8 mouse cellular contexts compared by ENCODE assay signal in genomic region chr15:83209719-83210118, GRCm38 (mm10). TPM values are rescaled to one million over a fixed set of nuclear protein-coding genes. Genes with fewer than 3 reads are reported as not detected.
A peak's percentile ranks its signal among the peaks of the same experiment; 100 is the strongest.
DNase-seq lines count a peak whose midpoint lies in the region; ATAC-seq lines count a peak whose summit lies in the region.

No protein-coding gene starts in this region.

- peak overlapping the region; percentile 49; the same call in 1 of the 2 replicates for H3K9ac ChIP-seq in heart, embryonic 12.5 days
- peak overlapping the region; percentile 29; the same call in 1 of the 2 replicates for H3K9ac ChIP-seq in embryonic facial prominence, embryonic 11.5 days (replicated peaks; ENCODE audit: low read length)
- 0 out of 2 replicates have a peak overlapping the region, but pooled peaks have one; percentile 26 for H3K9ac ChIP-seq in hindbrain, embryonic 14.5 days
- H3K9ac ChIP-seq in midbrain, embryonic 13.5 days (replicated peaks) = no peak overlapping the region; the same call in 1 of the 2 replicates

- WGBS in heart, embryonic 12.5 days = 11% methylated on average over 10 of the region's 10 CpGs
- 11% methylated on average over 10 of the region's 10 CpGs for WGBS in embryonic facial prominence, embryonic 11.5 days
- WGBS in hindbrain, embryonic 14.5 days = 19% methylated on average over 10 of the region's 10 CpGs
- WGBS in midbrain, embryonic 13.5 days = 19% methylated on average over 10 of the region's 10 CpGs

- ATAC-seq in heart, embryonic 12.5 days (ENCODE audit: insufficient number of reproducible peaks, low FRiP score) = no peak
- ATAC-seq in embryonic facial prominence, embryonic 11.5 days (replicated peaks; ENCODE audit: insufficient number of reproducible peaks, low FRiP score, low TSS enrichment, low read depth) = no peak
- ATAC-seq in hindbrain, embryonic 14.5 days (ENCODE audit: low FRiP score) = no peak
- no peak for ATAC-seq in midbrain, embryonic 13.5 days
- ATAC-seq in granulocyte monocyte progenitor cell, adult 5-6 weeks (replicated peaks; ENCODE audit: poor library complexity, severe bottlenecking) = no peak

- H3K4me2 ChIP-seq in heart, embryonic 12.5 days = peak overlapping the region; percentile 59
- peak overlapping the region; percentile 49 for H3K4me2 ChIP-seq in embryonic facial prominence, embryonic 11.5 days (ENCODE audit: low read depth, low read length)
- peak overlapping the region; percentile 43 for H3K4me2 ChIP-seq in hindbrain, embryonic 14.5 days (replicated peaks)
- H3K4me2 ChIP-seq in midbrain, embryonic 13.5 days (replicated peaks) = peak overlapping the region; percentile 44

- H3K27ac ChIP-seq in heart, embryonic 12.5 days (ENCODE audit: poor library complexity, severe bottlenecking) = no peak overlapping the region
- H3K27ac ChIP-seq in embryonic facial prominence, embryonic 11.5 days (replicated peaks; ENCODE audit: low read depth, low read length) = no peak overlapping the region
- no peak overlapping the region for H3K27ac ChIP-seq in hindbrain, embryonic 14.5 days
- no peak overlapping the region for H3K27ac ChIP-seq in midbrain, embryonic 13.5 days

- peak overlapping the region; percentile 3; the same call in 1 of the 2 replicates for H3K4me3 ChIP-seq in heart, embryonic 12.5 days
- H3K4me3 ChIP-seq in embryonic facial prominence, embryonic 11.5 days (ENCODE audit: low read depth, low read length) = peak overlapping the region; percentile 9; the same call in 1 of the 2 replicates
- H3K4me3 ChIP-seq in hindbrain, embryonic 14.5 days (replicated peaks; ENCODE audit: low read length) = peak overlapping the region; percentile 13
- peak overlapping the region; percentile 18 for H3K4me3 ChIP-seq in midbrain, embryonic 13.5 days (replicated peaks)

- no peak for DNase-seq in heart, postnatal 25 days (ENCODE audit: low spot score)
- no peak for DNase-seq in embryonic facial prominence, embryonic 11.5 days (ENCODE audit: low spot score)
- no peak for DNase-seq in hindbrain, embryonic 14.5 days (ENCODE audit: low spot score)
- no peak for DNase-seq in thymus, postnatal 4 days
- no peak for DNase-seq in Muller cell, postnatal 12 days (ENCODE audit: inconsistent ontology term)

- peaks cover 8% of the 10 kb centered on the region for H3K4me1 ChIP-seq in heart, embryonic 12.5 days (replicated peaks)
- no peaks in the 10 kb centered on the region for H3K4me1 ChIP-seq in embryonic facial prominence, embryonic 11.5 days (ENCODE audit: control insufficient read depth, insufficient read depth, low read length)
- no peaks in the 10 kb centered on the region for H3K4me1 ChIP-seq in hindbrain, embryonic 14.5 days (replicated peaks; ENCODE audit: control insufficient read depth, insufficient read depth, low read length)
- peaks cover 4% of the 10 kb centered on the region; the same call in 1 of the 2 replicates for H3K4me1 ChIP-seq in midbrain, embryonic 13.5 days (replicated peaks)

- no peaks in the 10 kb centered on the region; the same call in 1 of the 2 replicates for H3K27me3 ChIP-seq in heart, embryonic 12.5 days (replicated peaks)
- H3K27me3 ChIP-seq in embryonic facial prominence, embryonic 11.5 days (ENCODE audit: control insufficient read depth, insufficient read depth, low read length) = no peaks in the 10 kb centered on the region
- H3K27me3 ChIP-seq in hindbrain, embryonic 14.5 days (ENCODE audit: control insufficient read depth, insufficient read depth, low read length) = no peaks in the 10 kb centered on the region
- 0 out of 2 replicates have a peak, but pooled peaks cover 3% of the 10 kb centered on the region for H3K27me3 ChIP-seq in midbrain, embryonic 13.5 days

- H3K36me3 ChIP-seq in heart, embryonic 12.5 days = no peaks in the 10 kb centered on the region
- H3K36me3 ChIP-seq in embryonic facial prominence, embryonic 11.5 days (replicated peaks; ENCODE audit: control insufficient read depth, insufficient read depth, low read depth, low read length) = no peaks in the 10 kb centered on the region
- no peaks in the 10 kb centered on the region for H3K36me3 ChIP-seq in hindbrain, embryonic 14.5 days (replicated peaks; ENCODE audit: control insufficient read depth, insufficient read depth)
- H3K36me3 ChIP-seq in midbrain, embryonic 13.5 days = no peaks in the 10 kb centered on the region

- intact Hi-C loops in heart, postnatal 25 days (cut with DNase I) = loop anchor here (2.0 to 5.0 kb wide), 8 partner anchors 37 to 397 kb away; partner anchors contain the start of genes A4galt and Cyb5r3

- H3K9me3 ChIP-seq in heart, embryonic 12.5 days (replicated peaks) = no peaks in the 10 kb centered on the region
- H3K9me3 ChIP-seq in embryonic facial prominence, embryonic 11.5 days (replicated peaks; ENCODE audit: control insufficient read depth, low read length) = no peaks in the 10 kb centered on the region
- no peaks in the 10 kb centered on the region for H3K9me3 ChIP-seq in hindbrain, embryonic 14.5 days (ENCODE audit: control insufficient read depth, low read length)
- no peaks in the 10 kb centered on the region for H3K9me3 ChIP-seq in midbrain, embryonic 13.5 days

RNA-seq across cellular contexts. Expression of gene Cyb5r3, which starts 37.3 kb away (rescaled TPM):
- 132 and 136 TPM in 2 replicates for polyA plus RNA-seq in heart, embryonic 12.5 days (2016; fragmentation: Nextera tagmentation; extraction: Ambion mirVana)
- total RNA-seq in heart, postnatal 25 days (2021) = 10 to 100 TPM; 80.4 to 85.5 TPM
- polyA plus RNA-seq in embryonic facial prominence, embryonic 11.5 days (2014; fragmentation: Nextera tagmentation; extraction: Ambion mirVana) = 106 and 117 TPM in 2 replicates
- 112 and 129 TPM in 2 replicates for polyA plus RNA-seq in hindbrain, embryonic 14.5 days (2014; fragmentation: Nextera tagmentation; extraction: Ambion mirVana)
- polyA plus RNA-seq in midbrain, embryonic 13.5 days (2015; fragmentation: Nextera tagmentation; extraction: Ambion mirVana) = 123 and 133 TPM in 2 replicates
- total RNA-seq in granulocyte monocyte progenitor cell, adult 5-6 weeks (2014; fragmentation: Nextera tagmentation) = 48.7 and 61.3 TPM in 2 replicates
- total RNA-seq in granulocyte monocyte progenitor cell, adult 5-6 weeks (2017) = 22.4 and 27.8 TPM in 2 replicates

RNA-seq across cellular contexts. Expression of gene A4galt, which starts 41.9 kb away (rescaled TPM):
- 0.18 TPM in 2 replicates for polyA plus RNA-seq in heart, embryonic 12.5 days (2016; fragmentation: Nextera tagmentation; extraction: Ambion mirVana)
- total RNA-seq in heart, postnatal 25 days (2021) = 1 to 10 TPM; 4.8 to 6.5 TPM
- polyA plus RNA-seq in embryonic facial prominence, embryonic 11.5 days (2014; fragmentation: Nextera tagmentation; extraction: Ambion mirVana) = 0.28 and 1.1 TPM in 2 replicates
- polyA plus RNA-seq in hindbrain, embryonic 14.5 days (2014; fragmentation: Nextera tagmentation; extraction: Ambion mirVana) = 2.3 and 4.2 TPM in 2 replicates
- 1.9 and 2.4 TPM in 2 replicates for polyA plus RNA-seq in midbrain, embryonic 13.5 days (2015; fragmentation: Nextera tagmentation; extraction: Ambion mirVana)
- total RNA-seq in granulocyte monocyte progenitor cell, adult 5-6 weeks (2014; fragmentation: Nextera tagmentation) = not detected in 2 replicates
- not detected in 2 replicates for total RNA-seq in granulocyte monocyte progenitor cell, adult 5-6 weeks (2017)
